Mouse (Mus musculus) myocyte (in vitro differentiated cells): Measurements from ENCODE around the gene 2700049A03Rik. TPM values are rescaled to one million over a fixed set of nuclear protein-coding genes. Genes with fewer than 3 reads are reported as not detected.

Experiments used
- H3K27me3 ChIP-seq: one replicate; pipeline ENCODE4 v1.6.1; 2011; ENCODE audit not compliant: control insufficient read depth, insufficient read depth, insufficient read length
- H3K36me3 ChIP-seq: one replicate; pipeline ENCODE4 v1.6.1; 2011; ENCODE audit not compliant: control insufficient read depth, insufficient read depth
- H3K4me2 ChIP-seq: one replicate; pipeline ENCODE4 v1.6.1; 2011; ENCODE audit warnings: low read depth, control low read depth
- H3K4me3 ChIP-seq: one replicate; pipeline ENCODE4 v1.5.1; 2011; ENCODE audit warnings: mild to moderate bottlenecking, control low read depth, moderate library complexity
- H3K79me2 ChIP-seq: one replicate; pipeline ENCODE4 v1.6.1; 2011; ENCODE audit not compliant: control insufficient read depth, insufficient read depth
- H3ac ChIP-seq: one replicate; pipeline ENCODE4 v1.6.1; 2011; ENCODE audit not compliant: control insufficient read depth, insufficient read length
- CEBPB ChIP-seq: IDR thresholded peaks from 2 replicates; pipeline ENCODE4 v1.6.1; 2011; ENCODE audit warnings: mild to moderate bottlenecking, moderate library complexity; ENCODE audit not compliant: poor library complexity, insufficient read depth, severe bottlenecking
- E2F4 ChIP-seq: IDR thresholded peaks from one replicate; pipeline ENCODE4 v1.6.1; 2011; ENCODE audit warnings: mild to moderate bottlenecking, control low read depth, moderate library complexity; ENCODE audit not compliant: insufficient read depth
- MAX ChIP-seq: IDR thresholded peaks from one replicate; pipeline ENCODE4 v1.6.1; 2011; ENCODE audit warnings: low read depth, mild to moderate bottlenecking, control low read depth
- MYOD1 ChIP-seq, 3 experiments: IDR thresholded peaks; one replicate each; pipeline ENCODE4 v1.6.1; 2011; ENCODE audit warnings: control low read depth in 2 of 3, low read depth in 2 of 3, mild to moderate bottlenecking in 2 of 3, moderate library complexity in 1 of 3; ENCODE audit not compliant: insufficient read length in 2 of 3, control insufficient read depth in 1 of 3
- MYOG ChIP-seq, 3 experiments: IDR thresholded peaks; one replicate each; pipeline ENCODE4 v1.6.1; 2011; ENCODE audit warnings: control low read depth in 2 of 3, low read depth in 2 of 3, mild to moderate bottlenecking in 2 of 3; ENCODE audit not compliant: insufficient read length in 2 of 3, control insufficient read depth in 1 of 3, insufficient read depth in 1 of 3
- POLR2A ChIP-seq: IDR thresholded peaks from one replicate; pipeline ENCODE4 v1.6.1; 2011; ENCODE audit warnings: low read depth, mild to moderate bottlenecking, control low read depth, moderate library complexity; ENCODE audit not compliant: insufficient read length
- POLR2AphosphoS2 ChIP-seq: IDR thresholded peaks from one replicate; pipeline ENCODE4 v1.6.1; 2011; ENCODE audit warnings: low read depth, control low read depth; ENCODE audit not compliant: insufficient read length
- REST ChIP-seq: IDR thresholded peaks from one replicate; pipeline ENCODE4 v1.6.1; 2011; ENCODE audit warnings: mild to moderate bottlenecking, control low read depth, moderate library complexity; ENCODE audit not compliant: insufficient read depth, insufficient read length
- SRF ChIP-seq: IDR thresholded peaks from one replicate; pipeline ENCODE4 v1.6.1; 2011; ENCODE audit warnings: low read depth; ENCODE audit not compliant: control insufficient read depth, insufficient read length
- TCF12 ChIP-seq: IDR thresholded peaks from one replicate; pipeline ENCODE4 v1.6.1; 2011; ENCODE audit warnings: mild to moderate bottlenecking, control low read depth; ENCODE audit not compliant: poor library complexity, insufficient read depth, severe bottlenecking
- TCF3 ChIP-seq: IDR thresholded peaks from one replicate; pipeline ENCODE4 v1.6.1; 2011; ENCODE audit warnings: low read depth, control low read depth; ENCODE audit not compliant: insufficient read length
- USF1 ChIP-seq: IDR thresholded peaks from one replicate; pipeline ENCODE4 v1.6.1; 2011; ENCODE audit warnings: low read depth, mild to moderate bottlenecking, control low read depth, moderate library complexity
- polyA plus RNA-seq: library from polyadenylated mRNA; unstranded; fragments of >200 nt; fragmentation: generic; extraction: Trizol; gene quantifications from one replicate; pipeline ENCODE4 v1.2.1, GENCODE M21; 2012; ENCODE audit warnings: missing spikeins

Gene 2700049A03Rik
- polyA plus RNA-seq, 1 experiment, result 1.9 TPM

- Histone ChIP-seq H3K36me3 (peaks cover 26% of the 10 kb centered on the region), H3K27me3 (no peaks in the 10 kb centered on the region), H3K79me2 (peaks cover 58% of the 10 kb centered on the region), H3K4me3 (peak overlapping the region; percentile 84), H3ac (peak overlapping the region; percentile 39), H3K4me2 (peak overlapping the region; percentile 93)
- TF ChIP-seq E2F4 (peak; percentile 68), USF1 (no peak), REST (no peak), TCF3 (no peak), POLR2A (peak; percentile 54), CEBPB (no peak), MAX (no peak), POLR2AphosphoS2 (no peak), SRF (no peak)
These were observed 385 bp downstream of the 2700049A03Rik start for GRCm38 (mm10) chr12:71136974-71137491.

- peaks cover 33% of the 10 kb centered on the region for H3K36me3 ChIP-seq
- TF ChIP-seq USF1 (no peak), POLR2A (no peak), POLR2AphosphoS2 (no peak), REST (no peak), MAX (no peak), TCF12 (no peak), SRF (no peak), E2F4 (no peak), MYOD1 (IDR thresholded peaks at IDR 0.05; ENCODE audit: control insufficient read depth in 1 of 3, insufficient read length in 2 of 3, low read depth in 2 of 3) (no peak), CEBPB (no peak), TCF3 (no peak)
These were observed 1.0 kb downstream of the 2700049A03Rik start for GRCm38 (mm10) chr12:71137686-71138085.

DNA sequence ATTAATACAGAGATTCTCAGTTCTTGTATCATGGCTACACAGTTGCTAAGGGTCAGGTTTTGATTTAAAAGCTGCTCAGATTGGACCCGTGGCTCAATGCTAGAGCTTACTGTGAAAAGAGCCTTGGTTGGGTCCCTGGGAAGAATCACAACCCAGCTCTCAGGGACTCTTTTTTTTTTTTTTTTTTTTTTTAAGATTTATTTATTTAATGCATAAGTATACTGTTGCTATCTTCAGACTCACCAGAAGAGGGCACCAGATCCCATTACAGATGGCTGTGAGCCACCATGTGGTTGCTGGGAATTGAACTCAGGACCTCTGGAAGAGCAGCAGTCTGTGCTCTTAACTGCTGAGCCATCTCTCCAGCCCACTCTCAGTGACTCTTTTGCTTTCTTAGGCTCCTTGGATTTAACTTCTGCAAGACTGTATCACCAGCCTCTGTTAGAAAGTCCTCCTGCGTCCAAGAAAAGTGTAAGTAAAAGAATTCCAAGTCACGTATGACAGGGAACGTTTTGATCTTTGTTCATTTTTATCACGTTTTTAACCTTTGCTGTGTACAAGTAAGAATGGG, 2.7 kb downstream of the 2700049A03Rik start:
- TF ChIP-seq MYOD1 (IDR thresholded peaks at IDR 0.05; ENCODE audit: control insufficient read depth in 1 of 3, insufficient read length in 2 of 3, low read depth in 2 of 3) (no peak), CEBPB (no peak), MAX (no peak), REST (no peak), POLR2AphosphoS2 (no peak), SRF (no peak), POLR2A (no peak)
- Histone ChIP-seq H3K79me2 (peaks cover 38% of the 10 kb centered on the region), H3ac (no peak overlapping the region), H3K27me3 (no peaks in the 10 kb centered on the region), H3K4me3 (no peak overlapping the region), H3K36me3 (peaks cover 27% of the 10 kb centered on the region), H3K4me2 (peak overlapping the region; percentile 93)

More at GRCm38 (mm10) chr12:71137686-71138085, 1.0 kb downstream of the 2700049A03Rik start:
- no peaks in the 10 kb centered on the region for H3K27me3 ChIP-seq
- peaks cover 53% of the 10 kb centered on the region for H3K79me2 ChIP-seq
- H3K4me2 ChIP-seq, result peak overlapping the region; percentile 93
- peak overlapping the region; percentile 84 for H3K4me3 ChIP-seq
- peak overlapping the region; percentile 39 for H3ac ChIP-seq

DNA sequence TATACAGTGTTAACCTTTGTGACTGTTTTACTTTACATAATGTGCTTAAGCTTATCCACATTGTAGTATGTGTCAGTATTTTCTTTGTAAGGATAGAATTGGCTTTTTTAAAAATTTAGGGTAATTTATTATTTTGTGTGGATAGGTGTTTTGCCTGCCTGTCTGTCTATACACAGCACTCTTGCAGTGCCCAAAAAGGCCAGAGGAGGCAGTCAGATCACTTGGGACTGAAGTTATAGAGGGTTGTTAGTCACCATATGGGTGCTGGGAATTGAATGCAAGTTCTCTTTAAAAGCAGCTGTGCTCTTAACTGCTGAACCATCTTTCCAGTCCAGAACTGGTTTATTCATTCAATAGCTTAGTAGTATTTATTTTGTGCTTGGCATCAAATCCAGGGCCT, 4.5 kb downstream of the 2700049A03Rik start:
- H3ac ChIP-seq, result no peak overlapping the region
- H3K79me2 ChIP-seq, result peaks cover 20% of the 10 kb centered on the region
- H3K36me3 ChIP-seq, result peaks cover 24% of the 10 kb centered on the region
- no peak overlapping the region for H3K4me2 ChIP-seq
- H3K27me3 ChIP-seq, result no peaks in the 10 kb centered on the region
- H3K4me3 ChIP-seq, result no peak overlapping the region
- TF ChIP-seq POLR2AphosphoS2 (no peak), REST (no peak), E2F4 (no peak), POLR2A (no peak), SRF (no peak)

DNA sequence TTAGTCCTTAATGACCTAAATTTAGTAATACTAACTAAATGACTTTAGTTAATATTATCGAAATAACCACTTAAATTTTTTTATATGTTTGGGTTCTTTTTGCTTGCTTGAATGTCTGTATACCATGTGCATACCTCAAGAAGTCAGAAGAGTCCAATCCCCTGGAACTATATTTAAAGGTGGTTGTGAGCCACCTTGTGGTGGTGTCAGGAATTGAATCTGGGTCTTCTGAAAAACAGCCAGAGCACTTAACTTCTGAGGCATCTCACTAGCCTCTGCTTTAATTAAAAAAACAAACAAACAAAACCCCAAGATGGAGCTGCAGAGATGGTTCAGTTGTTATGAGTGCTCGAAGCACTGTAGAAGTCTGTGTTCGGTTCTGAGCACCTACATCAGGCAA, 11.0 kb downstream of the 2700049A03Rik start:
- Histone ChIP-seq H3K4me2 (no peak overlapping the region), H3ac (no peak overlapping the region), H3K4me3 (no peak overlapping the region), H3K27me3 (no peaks in the 10 kb centered on the region), H3K36me3 (peaks cover 15% of the 10 kb centered on the region), H3K79me2 (no peaks in the 10 kb centered on the region)
- TF ChIP-seq MAX, result no peak

DNA sequence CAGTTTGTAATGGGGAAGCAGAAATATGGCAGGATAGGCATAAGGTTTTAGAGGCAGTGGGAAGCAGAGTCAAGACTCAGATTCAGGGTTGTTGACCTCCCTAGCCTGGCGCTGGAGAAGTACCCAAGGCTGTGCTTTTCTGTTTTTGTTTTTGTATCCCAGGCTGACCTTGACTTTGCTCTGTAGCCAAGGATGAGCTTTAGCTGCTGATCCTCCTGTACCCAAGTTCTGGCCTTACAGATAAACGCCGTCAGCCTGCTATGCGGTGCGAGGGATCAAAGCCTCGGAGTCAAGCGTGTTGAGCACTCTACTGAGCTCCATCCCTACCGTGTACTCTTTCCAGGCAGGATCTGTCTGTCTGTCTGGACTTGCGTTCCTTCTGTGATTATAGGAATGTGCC, 12.2 kb downstream of the 2700049A03Rik start:
- no peak for TF ChIP-seq USF1
- TF ChIP-seq CEBPB, result no peak
- TF ChIP-seq SRF, result no peak
- no peak for TF ChIP-seq MYOG (IDR thresholded peaks at IDR 0.05; ENCODE audit: control insufficient read depth in 1 of 3, insufficient read depth in 1 of 3, insufficient read length in 2 of 3, low read depth in 2 of 3)
- no peak for TF ChIP-seq MYOD1 (IDR thresholded peaks at IDR 0.05; ENCODE audit: control insufficient read depth in 1 of 3, insufficient read length in 2 of 3, low read depth in 2 of 3)
- TF ChIP-seq TCF12, result no peak
- TF ChIP-seq REST, result no peak
- TF ChIP-seq E2F4, result no peak
- TF ChIP-seq MAX, result no peak
- no peak for TF ChIP-seq POLR2AphosphoS2
- TF ChIP-seq POLR2A, result no peak
- no peak for TF ChIP-seq TCF3
- Histone ChIP-seq H3K4me3 (no peak overlapping the region), H3K4me2 (no peak overlapping the region), H3K79me2 (no peaks in the 10 kb centered on the region), H3K27me3 (no peaks in the 10 kb centered on the region), H3K36me3 (peaks cover 24% of the 10 kb centered on the region), H3ac (no peak overlapping the region)
